Mouse (Mus musculus) left cerebral cortex, adult 2 months (tissue): Measurements from ENCODE around the gene Csad. TPM values are rescaled to one million over a fixed set of nuclear protein-coding genes. Genes with fewer than 3 reads are reported as not detected.
"Not testable (repeated sequence)": the region's sequence is repeated elsewhere in the genome, so short reads cannot be mapped to it uniquely, and the experiment has no call there.

Experiments used
- DNase-seq, 2 experiments: peaks; one replicate each; pipeline ENCODE4 v3.0.0; 2021 to 2022; ENCODE audit warnings: low spot score in 2 of 2, mixed read lengths in 1 of 2; ENCODE audit errors: extremely low spot score in 1 of 2
- H3K27ac ChIP-seq: fragments of 200-600 bp; 2 replicates; pipeline ENCODE4 v1.8.1; 2022
- H3K4me3 ChIP-seq: fragments of 200-600 bp; 2 replicates; pipeline ENCODE4 v1.8.1; 2022
- CTCF ChIP-seq: fragments of 200-600 bp; IDR thresholded peaks from 2 replicates; pipeline ENCODE4 v1.8.1; 2022; ENCODE audit warnings: antibody characterized with exemption, mild to moderate bottlenecking, moderate library complexity
- intact Hi-C: fragments of 180-260 bp; cut with DNase I; formaldehyde crosslinking; loops from one replicate; pipeline ENCODE4 v1.15.1; 2025
- total RNA-seq, 2 experiments: library from RNA; stranded (reverse); gene quantifications; 2 replicates each; pipeline ENCODE4 v1.2.3; 2021

Gene Csad
- total RNA-seq, 2 experiments from 2014 or later = 28.5 to 30.4 TPM

GRCm38 (mm10) chr15:102231748-102232147 is 27.2 kb upstream of the Csad start, which contains the start of gene Itgb7:
Gene Itgb7, minus strand, starts transcription at chr15:102231944.
- intact Hi-C loops = no loop called here
- no peak within 1 kb of the TSS for H3K4me3 ChIP-seq
- TF ChIP-seq CTCF = no peak
- H3K27ac ChIP-seq = no peak within 1 kb of the TSS
- no peak for DNase-seq

GRCm38 (mm10) chr15:102230408-102231321 is 26.1 kb upstream of the Csad start:
- Histone ChIP-seq H3K27ac (no peak overlapping the region), H3K4me3 (no peak overlapping the region)
- intact Hi-C loops = no loop called here
- DNase-seq = no peak
- TF ChIP-seq CTCF = no peak

- H3K27ac ChIP-seq, H3K4me3 ChIP-seq, DNase-seq, intact Hi-C loops: not testable (repeated sequence)
Measured at GRCm38 (mm10) chr15:102225619-102226018, 21.1 kb upstream of the Csad start.

- no peak for TF ChIP-seq CTCF
- no peak for DNase-seq
- no peak overlapping the region for H3K27ac ChIP-seq
- intact Hi-C loops = loop anchor here (1.0 to 5.0 kb wide), 2 partner anchors 47 to 123 kb away; partner anchors contain the start of gene Tns2
- H3K4me3 ChIP-seq = peak overlapping the region; percentile 35
Measured at GRCm38 (mm10) chr15:102224992-102225617, 20.6 kb upstream of the Csad start.

- Histone ChIP-seq H3K27ac (no peak overlapping the region), H3K4me3 (peak overlapping the region; percentile 35)
- peak; percentile 94 for TF ChIP-seq CTCF
- DNase-seq = peak; percentile 79 to 83
- intact Hi-C loops = loop anchor here (1.0 to 5.0 kb wide), 2 partner anchors 46 to 122 kb away; partner anchors contain the start of gene Tns2
Measured at GRCm38 (mm10) chr15:102224186-102224991, 19.9 kb upstream of the Csad start.

GRCm38 (mm10) chr15:102222386-102222785 is 17.9 kb upstream of the Csad start:
- H3K27ac ChIP-seq = no peak overlapping the region
- intact Hi-C loops = loop anchor here (5.0 kb wide), 1 partner anchor 120 kb away; the partner anchor contains the start of gene Tns2
- no peak for DNase-seq
- H3K4me3 ChIP-seq = no peak overlapping the region
- no peak; the same call in 1 of the 2 replicates for TF ChIP-seq CTCF

- no peak for DNase-seq
- no peak overlapping the region for H3K27ac ChIP-seq
- H3K4me3 ChIP-seq = no peak overlapping the region
- no peak for TF ChIP-seq CTCF
- intact Hi-C loops = no loop called here
Measured at GRCm38 (mm10) chr15:102217325-102217724, 12.8 kb upstream of the Csad start.

GRCm38 (mm10) chr15:102216459-102217228 is 12.1 kb upstream of the Csad start:
- intact Hi-C loops = no loop called here
- no peak overlapping the region for H3K27ac ChIP-seq
- no peak for TF ChIP-seq CTCF
- DNase-seq = no peak
- no peak overlapping the region for H3K4me3 ChIP-seq

GRCm38 (mm10) chr15:102215624-102216023 is 11.1 kb upstream of the Csad start:
- no peak for TF ChIP-seq CTCF
- Histone ChIP-seq H3K4me3 (no peak overlapping the region), H3K27ac (no peak overlapping the region)
- intact Hi-C loops = no loop called here
- no peak for DNase-seq

- no peak for TF ChIP-seq CTCF
- no peak for DNase-seq
- no peak overlapping the region for H3K27ac ChIP-seq
- intact Hi-C loops = no loop called here
- H3K4me3 ChIP-seq = no peak overlapping the region
Measured at GRCm38 (mm10) chr15:102214132-102214531, 9.6 kb upstream of the Csad start.

GRCm38 (mm10) chr15:102211895-102212294 is 7.4 kb upstream of the Csad start:
- no peak overlapping the region for H3K4me3 ChIP-seq
- intact Hi-C loops = no loop called here
- DNase-seq = no peak
- TF ChIP-seq CTCF = no peak
- no peak overlapping the region for H3K27ac ChIP-seq
